Mouse (Mus musculus): ENCODE results near the gene Rtp1.

Gene Rtp1

GRCm38 (mm10) chr16:23428647-23429319, at the start of gene Rtp1:
Gene Rtp1, plus strand, starts transcription at chr16:23429133.
- no peak for DNase-seq

DNA sequence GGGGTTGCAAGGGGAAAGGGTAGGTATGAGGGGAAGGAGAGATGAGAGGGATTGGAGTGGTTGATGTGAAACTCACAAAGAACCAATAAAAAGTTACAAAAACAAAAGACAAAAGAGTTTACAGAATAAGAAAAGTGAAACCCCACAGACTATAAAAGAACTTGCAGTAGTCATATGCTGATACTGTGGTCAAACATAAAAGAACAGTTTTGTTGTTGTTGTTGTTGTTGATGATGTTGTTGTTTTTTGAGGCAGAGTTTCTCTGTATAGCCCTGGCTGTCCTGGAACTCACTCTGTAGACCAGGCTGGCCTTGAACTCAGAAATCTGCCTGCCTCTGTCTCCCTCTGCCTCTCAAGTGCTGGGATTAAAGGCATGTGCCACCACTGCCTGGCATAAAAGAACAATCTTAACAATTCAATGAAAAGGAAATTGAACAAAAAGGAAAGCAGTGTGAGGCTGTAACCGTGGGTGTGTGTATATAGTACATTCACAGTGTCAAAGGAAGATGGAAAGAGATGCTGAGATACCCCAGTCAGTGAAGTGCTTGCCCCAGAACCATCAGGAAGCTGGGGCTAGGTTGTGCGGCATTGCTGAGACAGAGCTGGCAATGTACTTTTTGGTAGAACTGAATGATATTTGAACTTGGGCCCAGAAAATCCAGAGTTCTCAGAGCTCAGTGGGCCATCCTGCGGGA, 49.2 kb upstream of the Rtp1 start:
- no peak for DNase-seq

DNA sequence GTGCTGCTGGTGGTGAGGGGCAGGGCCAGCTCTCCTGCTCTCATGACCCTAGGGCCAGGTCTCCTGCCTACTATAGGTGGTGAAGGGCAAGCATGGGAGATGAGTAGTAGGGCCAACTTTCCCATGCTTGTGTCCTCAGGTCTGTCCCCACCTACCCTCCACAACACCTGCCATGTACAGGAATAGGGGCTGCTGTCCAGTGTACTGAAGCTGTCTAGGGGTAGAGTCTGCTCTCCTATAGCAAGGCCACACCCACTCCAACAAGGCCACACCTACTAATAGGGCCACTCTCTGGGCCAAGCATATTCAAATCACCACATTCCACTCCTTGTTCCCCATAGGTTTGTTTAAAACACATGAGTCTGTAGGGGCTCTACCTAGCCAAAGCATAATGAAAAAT, 44.6 kb upstream of the Rtp1 start:
- no peak for DNase-seq

DNA sequence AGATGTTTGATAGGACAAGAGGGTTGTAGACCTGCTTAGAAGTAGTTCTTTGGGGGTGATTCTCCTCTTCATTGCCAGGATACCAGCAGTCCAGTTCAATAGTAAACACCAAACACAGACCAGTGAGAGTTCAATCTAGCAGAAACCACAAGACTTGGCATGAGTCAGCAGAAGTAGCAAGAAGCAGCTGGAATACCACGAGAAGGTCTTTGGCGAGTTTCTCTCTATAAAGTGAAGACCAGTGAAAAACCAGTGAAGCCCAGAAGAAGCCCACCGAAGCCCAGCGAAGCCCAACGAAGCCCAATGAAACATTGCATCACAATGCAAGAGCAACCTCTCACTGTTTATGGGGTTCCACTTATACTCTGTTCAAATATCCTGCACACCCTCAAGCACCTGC, 31.0 kb upstream of the Rtp1 start:
- no peak for DNase-seq

GRCm38 (mm10) chr16:23401463-23401862, 27.5 kb upstream of the Rtp1 start:
- DNase-seq: no peak

DNA sequence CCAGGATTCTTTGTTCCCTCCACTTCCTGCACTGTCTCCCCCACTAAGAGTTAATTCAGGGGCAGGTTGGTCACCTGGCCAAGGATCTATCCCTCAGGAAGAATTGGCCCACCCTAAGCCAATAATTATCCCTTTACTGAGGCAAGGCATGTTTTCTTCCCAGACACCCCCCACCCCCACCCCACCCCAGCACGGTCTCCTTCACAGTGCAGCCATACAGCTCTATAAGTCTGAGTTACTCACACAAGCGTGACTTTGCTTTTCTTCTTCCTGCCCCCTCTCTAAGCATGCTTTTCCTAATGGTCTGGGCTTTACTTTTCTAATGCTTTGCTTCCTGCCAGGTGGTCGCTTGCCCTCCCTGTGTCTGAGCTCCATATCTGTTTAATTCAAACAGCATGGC, 27.0 kb upstream of the Rtp1 start:
- DNase-seq: no peak

GRCm38 (mm10) chr16:23403008-23403755, 25.8 kb upstream of the Rtp1 start:
- DNase-seq: peak; percentile 62 to 82

DNA sequence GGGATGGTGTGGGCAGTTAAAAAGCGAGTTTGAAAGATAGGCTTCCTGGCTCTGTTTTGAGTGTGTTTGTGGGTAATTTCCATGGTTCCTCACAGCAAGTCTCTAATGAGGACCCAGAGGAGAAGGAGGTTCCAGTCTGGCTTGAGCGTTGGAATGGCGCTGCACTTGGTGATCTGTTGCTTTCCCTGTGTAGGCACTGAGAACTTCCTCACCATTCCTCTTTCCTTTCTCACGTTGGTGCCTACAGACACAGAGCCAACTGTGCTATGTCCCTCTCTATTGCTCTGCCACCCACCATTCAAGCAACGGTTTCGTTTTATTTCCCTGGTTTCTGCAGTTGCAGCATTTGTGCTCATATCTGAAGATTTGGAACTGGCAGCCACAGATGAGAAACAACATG, 16.0 kb upstream of the Rtp1 start:
- no peak for DNase-seq

DNA sequence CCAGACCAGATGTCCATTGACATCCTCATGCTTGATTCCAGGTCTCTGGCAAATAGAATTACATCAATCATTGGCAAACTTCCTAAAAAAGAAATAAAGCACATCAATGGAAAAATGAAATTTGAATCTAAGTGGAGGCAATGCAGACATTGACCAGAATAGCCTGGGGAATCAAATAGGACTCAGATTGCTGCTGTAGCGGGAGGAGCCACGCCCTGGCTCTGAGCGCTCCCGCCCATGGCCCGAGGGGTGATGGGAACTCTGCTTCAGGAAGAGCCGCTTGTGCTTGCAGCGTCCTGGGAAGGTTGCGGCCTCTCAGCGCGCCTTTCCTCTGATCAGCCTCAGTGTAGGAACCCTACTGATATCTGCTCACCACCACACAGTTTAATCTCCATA, 12.7 kb upstream of the Rtp1 start:
- peak; percentile 50 to 71 for DNase-seq

GRCm38 (mm10) chr16:23416657-23417293, 12.2 kb upstream of the Rtp1 start:
- DNase-seq: peak; percentile 19 to 61

DNA sequence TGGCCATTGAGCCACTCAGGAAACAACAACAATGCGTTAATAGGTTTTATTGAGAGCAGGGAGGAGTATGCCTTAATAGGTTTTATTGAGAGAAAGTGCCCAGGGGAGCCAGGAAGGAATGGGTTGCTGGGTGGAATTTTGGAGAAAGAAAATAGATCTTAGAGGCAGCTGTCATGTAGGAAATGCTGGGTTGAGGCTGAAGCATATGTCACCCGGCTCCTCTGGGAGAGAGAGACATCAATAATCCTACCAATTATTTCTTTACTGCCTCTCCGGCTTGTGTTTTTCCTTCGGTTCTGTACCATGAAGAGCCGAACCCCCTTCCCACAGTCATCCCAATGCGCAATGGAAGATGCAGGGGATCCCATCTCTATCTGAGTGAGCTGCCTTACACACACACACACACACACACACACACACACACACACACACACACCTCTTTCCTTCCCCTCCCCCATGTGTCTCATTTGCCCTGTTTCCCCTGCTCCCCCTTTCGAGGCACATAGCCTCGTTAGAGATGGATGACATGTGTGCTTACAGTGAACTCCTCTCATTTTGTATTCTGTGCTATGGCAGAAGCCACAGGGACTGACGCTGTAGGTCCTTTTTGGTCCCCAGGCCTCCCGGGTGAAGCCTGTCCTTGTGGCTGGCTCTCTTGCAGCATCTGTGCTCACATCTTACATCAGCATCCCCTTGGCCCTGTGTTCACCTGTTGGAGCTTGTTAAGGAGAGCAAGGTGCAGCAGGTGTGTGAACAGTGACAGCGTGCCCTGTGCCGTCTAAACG, 11.3 kb upstream of the Rtp1 start:
- DNase-seq: no peak

GRCm38 (mm10) chr16:23419565-23420085, 9.3 kb upstream of the Rtp1 start:
- DNase-seq: no peak

GRCm38 (mm10) chr16:23423825-23424224, 5.1 kb upstream of the Rtp1 start:
- no peak for DNase-seq

DNA sequence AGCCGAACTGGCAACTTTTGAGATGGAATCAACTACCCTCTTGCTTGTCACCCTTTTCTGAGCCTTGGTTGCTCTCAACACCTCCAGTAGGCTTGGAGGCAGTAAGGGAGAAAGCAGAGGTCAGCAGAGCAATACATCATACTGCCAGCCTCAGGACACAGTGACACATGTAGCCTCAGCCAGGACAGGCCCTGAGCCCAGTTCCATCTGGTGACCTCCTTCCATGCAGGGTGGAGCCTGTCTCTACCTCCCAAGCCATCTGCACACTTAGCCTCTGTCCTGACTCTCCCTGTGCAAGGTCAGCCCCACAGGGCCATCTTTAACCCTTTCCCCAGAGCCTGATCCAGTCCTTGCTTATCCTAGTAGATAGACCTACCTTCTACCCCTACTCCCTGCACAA, 1.2 kb upstream of the Rtp1 start:
- no peak for DNase-seq

DNA sequence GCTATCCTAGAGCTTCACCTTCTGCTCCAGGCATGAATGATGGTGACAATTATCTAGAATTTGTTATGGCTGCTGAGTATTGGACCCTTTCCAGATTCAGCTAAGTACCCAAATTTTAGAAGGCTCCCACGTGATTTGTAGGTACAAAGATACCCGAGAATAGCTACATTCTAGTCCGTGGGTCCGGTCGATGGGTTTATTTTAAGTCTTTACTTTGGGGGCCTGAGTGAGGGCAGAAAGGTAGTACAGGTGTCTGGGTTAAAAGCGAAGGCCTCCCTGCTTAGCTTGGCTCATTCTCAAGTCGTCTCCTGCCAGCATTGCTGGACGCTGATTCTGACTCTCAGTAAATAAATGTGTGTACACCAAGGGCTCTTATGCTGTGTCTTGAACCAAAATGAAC, 1.1 kb downstream of the Rtp1 start:
- DNase-seq: no peak

- no peak for DNase-seq
Measured at GRCm38 (mm10) chr16:23437404-23438166, 8.7 kb downstream of the Rtp1 start.

GRCm38 (mm10) chr16:23444231-23444630, 15.3 kb downstream of the Rtp1 start:
- DNase-seq: peak in 1 of 2 experiments; percentile 44

DNA sequence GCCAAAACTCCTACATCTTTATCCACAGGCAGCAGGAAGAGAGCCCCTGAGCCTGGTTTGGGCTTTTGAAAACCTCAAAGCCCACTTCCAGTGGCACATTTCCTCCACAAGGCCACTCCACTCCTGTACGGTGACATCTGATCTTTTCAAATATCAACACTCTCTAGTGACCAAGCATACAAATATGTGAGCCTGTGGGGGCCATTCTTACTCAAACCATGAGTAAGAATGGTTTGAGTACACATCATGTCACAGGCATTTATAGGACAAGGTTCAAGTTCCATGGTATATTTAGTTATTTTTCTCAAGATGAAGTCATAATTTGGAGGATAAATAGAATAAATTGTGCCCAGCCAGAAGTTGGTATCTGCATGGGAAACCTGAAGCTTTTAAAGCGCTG, 21.0 kb downstream of the Rtp1 start:
- no peak for DNase-seq

DNA sequence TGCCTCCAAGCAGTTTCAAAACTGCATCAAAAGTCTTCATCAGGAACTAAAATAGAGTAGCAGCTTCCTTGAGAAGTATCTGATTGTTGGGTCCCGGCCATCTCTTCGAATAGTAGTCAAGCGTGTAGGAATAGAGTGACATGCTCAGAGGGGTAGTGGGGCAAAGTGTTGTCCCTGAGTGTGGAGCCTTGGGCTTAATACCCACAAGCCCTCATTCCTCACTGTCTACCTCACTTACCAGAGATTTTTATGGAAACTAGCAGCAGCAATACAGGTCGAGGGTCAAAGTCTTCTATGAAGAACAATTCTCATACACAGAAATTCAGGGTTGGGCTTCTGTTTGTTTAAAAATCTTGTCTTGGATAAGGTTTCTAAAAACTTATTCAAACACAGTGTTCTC, 21.9 kb downstream of the Rtp1 start:
- no peak for DNase-seq

GRCm38 (mm10) chr16:23452476-23452875, 23.5 kb downstream of the Rtp1 start:
- peak; percentile 37 to 66 for DNase-seq

- DNase-seq: no peak
Measured at GRCm38 (mm10) chr16:23454376-23454775, 25.4 kb downstream of the Rtp1 start.

GRCm38 (mm10) chr16:23456534-23456933, 27.6 kb downstream of the Rtp1 start:
- peak; percentile 52 to 82 for DNase-seq
